Mouse (Mus musculus): ENCODE measurements around the gene Fntb. TPM values are rescaled to one million over a fixed set of nuclear protein-coding genes. Genes with fewer than 3 reads are reported as not detected.

The Fntb gene
- polyA plus RNA-seq, 1 experiment from 2014 or later = 33.7 TPM

- Histone ChIP-seq H3K4me1 (no peaks in the 10 kb centered on the region), H3K4me2 (no peak overlapping the region), H3K27ac (no peak overlapping the region; the same call in 1 of the 2 replicates), H3K9me3 (no peaks in the 10 kb centered on the region), H3K27me3 (replicated peaks) (no peaks in the 10 kb centered on the region), H3K4me3 (replicated peaks) (no peak overlapping the region), H3K36me3 (peaks cover 13% of the 10 kb centered on the region; the same call in 1 of the 2 replicates), H3K9ac (no peak overlapping the region)
- 71% methylated on average over 14 of the region's 14 CpGs for WGBS
- ATAC-seq (ENCODE audit: insufficient read depth, low FRiP score, low read depth) = no peak
These were observed 166.6 kb downstream of the Fntb start for GRCm38 (mm10) chr12:76931739-76932687.

GRCm38 (mm10) chr12:76932688-76933060 is 167.3 kb downstream of the Fntb start:
- no peak for ATAC-seq (ENCODE audit: insufficient read depth, low FRiP score, low read depth)
- peaks cover 13% of the 10 kb centered on the region; the same call in 1 of the 2 replicates for H3K36me3 ChIP-seq
- H3K9me3 ChIP-seq = no peaks in the 10 kb centered on the region
- no peak overlapping the region for H3K4me2 ChIP-seq
- H3K4me1 ChIP-seq = no peaks in the 10 kb centered on the region
- WGBS = 52% methylated on average over 6 of the region's 6 CpGs
- H3K27ac ChIP-seq = no peak overlapping the region; the same call in 1 of the 2 replicates
- H3K27me3 ChIP-seq (replicated peaks) = no peaks in the 10 kb centered on the region
- no peak overlapping the region for H3K9ac ChIP-seq
- no peak overlapping the region for H3K4me3 ChIP-seq (replicated peaks)

DNA sequence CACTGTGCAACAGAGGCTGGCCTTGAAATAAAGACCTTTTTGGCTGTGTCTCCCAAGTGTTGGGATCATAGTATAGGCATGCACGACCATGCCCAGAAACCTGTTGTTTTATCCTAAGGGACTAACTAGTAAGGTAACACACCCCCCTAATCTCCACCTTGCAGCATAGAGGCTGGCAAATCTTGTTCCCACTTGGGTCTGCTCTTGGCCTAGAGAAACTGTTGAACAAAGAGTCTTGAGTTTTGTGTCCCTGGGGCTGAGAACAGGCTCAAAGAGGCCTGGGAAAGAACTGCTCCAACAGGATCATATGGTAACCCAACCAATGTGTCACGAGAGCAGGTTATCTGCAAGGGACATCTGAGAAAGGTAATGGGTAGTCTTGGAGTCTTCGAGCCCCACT is 169.0 kb downstream of the Fntb start:
- no peaks in the 10 kb centered on the region for H3K9me3 ChIP-seq
- no peaks in the 10 kb centered on the region for H3K4me1 ChIP-seq
- H3K36me3 ChIP-seq = peaks cover 28% of the 10 kb centered on the region
- H3K27ac ChIP-seq = no peak overlapping the region
- 86% methylated on average over 3 of the region's 3 CpGs for WGBS
- H3K4me2 ChIP-seq = no peak overlapping the region
- no peak for ATAC-seq (ENCODE audit: insufficient read depth, low FRiP score, low read depth)
- H3K4me3 ChIP-seq (replicated peaks) = no peak overlapping the region
- H3K9ac ChIP-seq = no peak overlapping the region
- no peaks in the 10 kb centered on the region for H3K27me3 ChIP-seq (replicated peaks)

GRCm38 (mm10) chr12:76936211-76936610 is 170.8 kb downstream of the Fntb start:
- no peak for ATAC-seq (ENCODE audit: insufficient read depth, low FRiP score, low read depth)
- Histone ChIP-seq H3K27ac (no peak overlapping the region), H3K36me3 (peaks cover 38% of the 10 kb centered on the region), H3K4me3 (replicated peaks) (no peak overlapping the region), H3K4me1 (no peaks in the 10 kb centered on the region), H3K27me3 (replicated peaks) (no peaks in the 10 kb centered on the region), H3K9me3 (no peaks in the 10 kb centered on the region), H3K4me2 (no peak overlapping the region), H3K9ac (no peak overlapping the region)
- WGBS = 95% methylated on average over 10 of the region's 10 CpGs

DNA sequence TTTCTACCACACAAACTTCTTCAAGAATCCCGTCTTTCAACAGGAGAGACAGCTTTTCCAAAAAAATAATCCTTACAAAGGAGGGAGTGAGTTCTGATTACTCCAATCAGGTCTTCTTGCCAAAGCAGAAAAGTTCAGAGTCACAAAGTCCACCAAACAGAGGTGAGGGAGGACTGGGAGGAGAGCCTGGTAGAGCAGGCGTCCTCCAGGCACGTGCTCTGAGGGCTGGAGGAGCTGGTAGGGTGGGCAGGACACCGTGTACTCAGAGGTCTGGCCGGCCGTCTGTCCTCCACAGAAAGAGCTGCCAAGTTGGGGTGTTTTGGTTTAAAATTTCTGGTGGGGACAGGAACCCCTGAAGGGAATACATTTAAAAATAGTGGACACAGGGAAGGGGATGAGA is 172.6 kb downstream of the Fntb start:
- Histone ChIP-seq H3K9me3 (no peaks in the 10 kb centered on the region), H3K9ac (no peak overlapping the region), H3K36me3 (peaks cover 41% of the 10 kb centered on the region), H3K27ac (no peak overlapping the region), H3K4me1 (no peaks in the 10 kb centered on the region), H3K27me3 (replicated peaks) (no peaks in the 10 kb centered on the region), H3K4me3 (replicated peaks) (no peak overlapping the region), H3K4me2 (no peak overlapping the region)
- 91% methylated on average over 6 of the region's 6 CpGs for WGBS
- ATAC-seq (ENCODE audit: insufficient read depth, low FRiP score, low read depth) = no peak

GRCm38 (mm10) chr12:76941524-76941923 is 176.1 kb downstream of the Fntb start:
- 72% methylated on average over 2 of the region's 2 CpGs for WGBS

DNA sequence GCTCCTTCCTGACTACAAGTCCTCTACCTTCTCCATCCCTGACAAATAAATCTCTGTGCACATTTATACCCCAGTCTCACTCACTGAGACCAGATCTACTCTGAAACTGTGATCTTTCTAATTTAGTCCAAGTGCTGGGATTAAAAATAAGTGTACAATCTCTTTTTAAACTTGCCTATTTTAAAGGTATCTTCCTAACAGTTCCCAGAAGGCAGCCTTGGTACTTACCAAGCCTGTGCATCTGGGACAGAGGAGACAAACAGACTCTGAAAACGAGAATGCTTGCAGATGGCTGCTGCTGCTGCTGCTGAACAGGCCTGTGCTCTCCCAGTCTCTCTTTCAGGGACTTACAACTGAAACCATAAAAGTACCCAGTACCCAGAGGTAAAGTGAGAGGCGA is 177.1 kb downstream of the Fntb start:
- Histone ChIP-seq H3K4me3 (replicated peaks) (no peak overlapping the region), H3K4me1 (no peaks in the 10 kb centered on the region), H3K4me2 (no peak overlapping the region), H3K36me3 (peaks cover 46% of the 10 kb centered on the region), H3K27ac (no peak overlapping the region), H3K9ac (no peak overlapping the region), H3K9me3 (no peaks in the 10 kb centered on the region), H3K27me3 (replicated peaks) (no peaks in the 10 kb centered on the region)
- ATAC-seq (ENCODE audit: insufficient read depth, low FRiP score, low read depth) = no peak
- WGBS = 80% methylated on average over 2 of the region's 2 CpGs

More at GRCm38 (mm10) chr12:76941524-76941923, 176.1 kb downstream of the Fntb start:
- Histone ChIP-seq H3K36me3 (peaks cover 45% of the 10 kb centered on the region), H3K9ac (no peak overlapping the region), H3K4me3 (replicated peaks) (no peak overlapping the region), H3K27ac (no peak overlapping the region), H3K27me3 (replicated peaks) (no peaks in the 10 kb centered on the region), H3K4me2 (no peak overlapping the region), H3K4me1 (no peaks in the 10 kb centered on the region), H3K9me3 (no peaks in the 10 kb centered on the region)
- ATAC-seq (ENCODE audit: insufficient read depth, low FRiP score, low read depth) = peak; percentile 63; the same call in 1 of the 2 replicates

- Histone ChIP-seq H3K36me3 (peaks cover 49% of the 10 kb centered on the region), H3K9ac (no peak overlapping the region), H3K27ac (no peak overlapping the region), H3K4me3 (replicated peaks) (no peak overlapping the region), H3K27me3 (replicated peaks) (no peaks in the 10 kb centered on the region), H3K4me2 (no peak overlapping the region), H3K4me1 (no peaks in the 10 kb centered on the region), H3K9me3 (no peaks in the 10 kb centered on the region)
- no peak for ATAC-seq (ENCODE audit: insufficient read depth, low FRiP score, low read depth)
- WGBS = 75% methylated on average over 3 of the region's 3 CpGs
These were observed 177.7 kb downstream of the Fntb start for GRCm38 (mm10) chr12:76943046-76943445.

- H3K9ac ChIP-seq = no peak overlapping the region
- no peaks in the 10 kb centered on the region for H3K9me3 ChIP-seq
- H3K4me1 ChIP-seq = no peaks in the 10 kb centered on the region
- 85% methylated on average over 6 of the region's 6 CpGs for WGBS
- H3K4me3 ChIP-seq (replicated peaks) = no peak overlapping the region
- no peak overlapping the region for H3K27ac ChIP-seq
- ATAC-seq (ENCODE audit: insufficient read depth, low FRiP score, low read depth) = no peak
- H3K36me3 ChIP-seq = peaks cover 48% of the 10 kb centered on the region
- H3K4me2 ChIP-seq = no peak overlapping the region
- H3K27me3 ChIP-seq (replicated peaks) = no peaks in the 10 kb centered on the region
These were observed 178.1 kb downstream of the Fntb start for GRCm38 (mm10) chr12:76943466-76943865.

GRCm38 (mm10) chr12:76947487-76947886 is 182.1 kb downstream of the Fntb start:
- no peak overlapping the region for H3K9ac ChIP-seq
- H3K4me1 ChIP-seq = no peaks in the 10 kb centered on the region
- WGBS = 90% methylated on average over 3 of the region's 3 CpGs
- H3K36me3 ChIP-seq = peaks cover 45% of the 10 kb centered on the region
- no peaks in the 10 kb centered on the region for H3K27me3 ChIP-seq (replicated peaks)
- no peak overlapping the region for H3K27ac ChIP-seq
- no peak overlapping the region for H3K4me3 ChIP-seq (replicated peaks)
- H3K4me2 ChIP-seq = no peak overlapping the region
- no peak for ATAC-seq (ENCODE audit: insufficient read depth, low FRiP score, low read depth)
- H3K9me3 ChIP-seq = no peaks in the 10 kb centered on the region

DNA sequence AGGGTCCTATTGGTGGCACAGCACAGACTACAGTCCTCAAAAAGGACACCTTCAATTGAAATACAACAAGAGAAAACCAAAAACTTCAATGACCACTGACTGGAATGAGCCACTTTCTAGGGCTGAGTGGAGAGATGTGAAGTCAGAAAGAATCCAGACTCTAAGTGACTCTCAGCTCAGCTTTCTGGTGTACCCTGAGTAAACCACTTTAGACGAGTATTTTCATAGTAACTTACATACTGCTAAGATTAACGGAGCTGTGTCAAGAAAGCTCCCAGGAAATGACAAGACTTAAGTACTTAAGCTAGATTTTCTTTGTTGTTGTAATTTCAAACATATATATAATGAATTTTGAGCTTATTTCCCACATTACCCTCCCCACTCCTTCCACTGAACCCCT is 182.8 kb downstream of the Fntb start:
- no peak for ATAC-seq (ENCODE audit: insufficient read depth, low FRiP score, low read depth)
- H3K36me3 ChIP-seq = peaks cover 41% of the 10 kb centered on the region
- no peaks in the 10 kb centered on the region for H3K4me1 ChIP-seq
- 81% methylated on average over 2 of the region's 2 CpGs for WGBS
- H3K4me2 ChIP-seq = no peak overlapping the region
- no peaks in the 10 kb centered on the region for H3K9me3 ChIP-seq
- H3K4me3 ChIP-seq (replicated peaks) = no peak overlapping the region
- H3K27ac ChIP-seq = no peak overlapping the region
- H3K9ac ChIP-seq = no peak overlapping the region
- no peaks in the 10 kb centered on the region for H3K27me3 ChIP-seq (replicated peaks)

DNA sequence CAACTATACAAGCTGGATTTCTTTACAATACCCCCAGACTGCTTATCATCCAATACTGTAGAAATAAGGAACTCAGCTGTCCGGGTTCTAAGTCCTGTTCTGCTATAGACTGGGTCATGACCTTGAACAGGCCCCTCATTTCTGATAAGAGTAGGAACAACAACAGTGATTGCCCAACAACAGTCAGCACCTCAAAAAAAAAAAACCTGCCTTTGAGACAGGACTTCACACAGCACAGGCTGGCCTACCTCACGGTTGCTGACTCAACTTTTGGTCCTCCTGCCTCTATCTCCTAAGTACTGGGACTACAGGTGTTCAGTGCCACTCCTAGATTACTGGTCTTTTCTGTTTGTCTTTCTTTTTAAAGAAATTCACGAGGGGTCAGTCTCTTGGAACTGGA is 183.4 kb downstream of the Fntb start:
- Histone ChIP-seq H3K4me3 (replicated peaks) (no peak overlapping the region), H3K4me2 (no peak overlapping the region), H3K27me3 (replicated peaks) (no peaks in the 10 kb centered on the region), H3K9me3 (no peaks in the 10 kb centered on the region), H3K9ac (no peak overlapping the region), H3K4me1 (no peaks in the 10 kb centered on the region), H3K27ac (no peak overlapping the region), H3K36me3 (peaks cover 41% of the 10 kb centered on the region)
- ATAC-seq (ENCODE audit: insufficient read depth, low FRiP score, low read depth) = peak; percentile 68
- 58% methylated on average over 3 of the region's 3 CpGs for WGBS
